Mouse (Mus musculus) bone marrow, adult 2 months (tissue): ENCODE data around the gene Smim5. TPM values are rescaled to one million over a fixed set of nuclear protein-coding genes. Genes with fewer than 3 reads are reported as not detected.

Experiments used
- H3K27ac ChIP-seq: fragments of 200-500 bp; 2 replicates; pipeline ENCODE4 v1.5.1; 2012; ENCODE audit warnings: low read depth, mild to moderate bottlenecking, control low read depth, inconsistent platforms, low read length; ENCODE audit not compliant: control insufficient read depth, poor library complexity, insufficient read depth
- H3K4me1 ChIP-seq: fragments of 200-500 bp; 2 replicates; pipeline ENCODE4 v1.6.1; 2011; ENCODE audit warnings: low read length; ENCODE audit not compliant: control insufficient read depth, insufficient read depth
- H3K4me3 ChIP-seq: fragments of 200-500 bp; replicated peaks from 2 replicates; pipeline ENCODE3; 2011; ENCODE audit warnings: mild to moderate bottlenecking, low read depth, low read length, control low read depth; ENCODE audit not compliant: control insufficient read depth
- CTCF ChIP-seq: fragments of 200-500 bp; IDR thresholded peaks from 2 replicates; pipeline ENCODE4 v1.5.1; 2011; ENCODE audit warnings: low read length, control low read depth; ENCODE audit not compliant: control insufficient read depth, insufficient read depth
- POLR2A ChIP-seq: fragments of 200-500 bp; IDR thresholded peaks from 2 replicates; pipeline ENCODE4 v1.6.1; 2011; ENCODE audit warnings: low read depth, mild to moderate bottlenecking, control low read depth, low read length, borderline replicate concordance; ENCODE audit not compliant: control insufficient read depth
- WGBS: fragments of 180-500 bp; shearing (Covaris S2); methylation state at CpG from one replicate; pipeline ENCODE4 v1.1.7; 2018; 5-methylcytosine and 5-hydroxymethylcytosine counted together
- polyA plus RNA-seq: library from polyadenylated mRNA; stranded (reverse); fragments of >200 nt; gene quantifications from 2 replicates; pipeline ENCODE4 v1.2.4, GENCODE M21; 2011; ENCODE audit warnings: low replicate concordance; ENCODE audit not compliant: missing spikeins, insufficient read depth, insufficient read length

Gene Smim5
- polyA plus RNA-seq, 1 experiment, result 74.9 TPM

GRCm38 (mm10) chr11:115929031-115929430 lies 29.3 kb downstream of the Smim5 start:
- H3K4me1 ChIP-seq, result no peaks in the 10 kb centered on the region; the same call in 1 of the 2 replicates

GRCm38 (mm10) chr11:115929818-115930217 lies 30.1 kb downstream of the Smim5 start:
- Histone ChIP-seq H3K27ac (no peak overlapping the region), H3K4me3 (no peak overlapping the region), H3K4me1 (no peaks in the 10 kb centered on the region; the same call in 1 of the 2 replicates)
- WGBS, result 43% methylated on average over 3 of the region's 3 CpGs
- TF ChIP-seq CTCF (no peak), POLR2A (no peak)

More at GRCm38 (mm10) chr11:115929031-115929430, 29.3 kb downstream of the Smim5 start:
- 70% methylated on average over 8 of the region's 8 CpGs for WGBS
- H3K27ac ChIP-seq, result peak overlapping the region; percentile 47
- TF ChIP-seq POLR2A (no peak), CTCF (no peak)
- no peak overlapping the region for H3K4me3 ChIP-seq

GRCm38 (mm10) chr11:115931235-115931634 lies 31.5 kb downstream of the Smim5 start:
- no peaks in the 10 kb centered on the region; the same call in 1 of the 2 replicates for H3K4me1 ChIP-seq
- H3K27ac ChIP-seq, result no peak overlapping the region
- WGBS, result 63% methylated on average over 3 of the region's 3 CpGs
- no peak overlapping the region for H3K4me3 ChIP-seq
- TF ChIP-seq CTCF, result no peak
- TF ChIP-seq POLR2A, result no peak

GRCm38 (mm10) chr11:115933108-115933746 lies 33.5 kb downstream of the Smim5 start, which contains the start of the genes Sap30bp and Recql5:
TSS of gene Sap30bp (plus strand) at chr11:115933282.
TSS of gene Recql5 (minus strand) at chr11:115933477.
- H3K4me1 ChIP-seq, result no peaks in the 10 kb centered on the region; the same call in 1 of the 2 replicates
- WGBS, result under 1% methylated on average over 28 of the region's 28 CpGs
- TF ChIP-seq CTCF (no peak), POLR2A (no peak)
- peak within 1 kb of the TSS; percentile 96 for H3K4me3 ChIP-seq
- H3K27ac ChIP-seq, result peak within 1 kb of the TSS; percentile 24; the same call in 1 of the 2 replicates

GRCm38 (mm10) chr11:115933747-115934110 lies 34.0 kb downstream of the Smim5 start:
- WGBS, result under 1% methylated on average over 16 of the region's 16 CpGs
- no peak overlapping the region; the same call in 1 of the 2 replicates for H3K27ac ChIP-seq

GRCm38 (mm10) chr11:115939690-115940329 lies 40.0 kb downstream of the Smim5 start:
- WGBS, result 30% methylated on average over 6 of the region's 6 CpGs
- TF ChIP-seq CTCF (no peak), POLR2A (no peak)
- H3K4me1 ChIP-seq, result no peaks in the 10 kb centered on the region
- no peak overlapping the region for H3K27ac ChIP-seq
- no peak overlapping the region for H3K4me3 ChIP-seq

More at GRCm38 (mm10) chr11:115933747-115934110, 34.0 kb downstream of the Smim5 start:
- Histone ChIP-seq H3K4me3 (peak overlapping the region; percentile 96), H3K4me1 (no peaks in the 10 kb centered on the region; the same call in 1 of the 2 replicates)
- TF ChIP-seq CTCF (no peak), POLR2A (no peak)

- Histone ChIP-seq H3K4me1 (no peaks in the 10 kb centered on the region), H3K27ac (no peak overlapping the region), H3K4me3 (no peak overlapping the region)
- WGBS, result 89% methylated on average over 7 of the region's 7 CpGs
- TF ChIP-seq POLR2A, result no peak
- no peak for TF ChIP-seq CTCF
Observed at GRCm38 (mm10) chr11:115941980-115942379, 42.2 kb downstream of the Smim5 start.

GRCm38 (mm10) chr11:115945247-115945646 lies 45.5 kb downstream of the Smim5 start:
- Histone ChIP-seq H3K4me3 (no peak overlapping the region), H3K27ac (no peak overlapping the region), H3K4me1 (no peaks in the 10 kb centered on the region)
- 84% methylated on average over 8 of the region's 8 CpGs for WGBS
- TF ChIP-seq POLR2A (no peak), CTCF (no peak)
